In the genomic region with DNA sequence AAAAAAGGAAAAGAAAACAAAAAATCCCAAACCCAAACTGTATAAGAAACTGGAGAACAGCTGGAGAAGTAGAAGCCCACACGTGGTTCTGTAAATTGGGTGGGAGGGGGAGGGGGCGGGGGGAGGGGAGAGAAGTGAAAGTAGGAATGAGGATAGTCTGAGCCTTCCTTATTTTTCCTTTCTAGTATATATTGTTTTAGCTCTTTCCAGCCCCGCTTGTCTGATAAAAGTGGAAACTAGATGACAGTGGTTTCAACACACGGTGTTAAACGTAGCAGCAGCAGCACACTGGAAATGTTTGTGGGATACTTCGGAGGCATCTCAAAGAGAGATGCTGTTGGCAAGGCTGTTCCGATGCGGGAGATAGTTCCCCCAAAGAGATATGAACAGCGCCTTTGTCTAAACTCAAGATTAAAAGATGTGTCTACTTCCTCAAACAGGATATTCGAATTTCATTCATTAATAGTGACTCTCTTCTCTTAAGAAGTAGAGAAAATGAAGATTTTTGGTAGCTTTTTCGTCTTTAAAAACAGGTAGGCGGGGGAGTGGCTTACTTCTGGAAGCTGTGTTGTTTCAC, we compare ENCODE assay signal across 11 mouse cellular contexts.
A peak's percentile ranks its signal among the peaks of the same experiment; 100 is the strongest.
DNase-seq lines count a peak whose midpoint lies in the region; ATAC-seq and TF ChIP-seq lines count a peak whose summit lies in the region.
"Had no signal": no experiment of that assay in that cellular context is flagged by ENCODE, and none has a peak within 500 bp of the region (broad histone marks: within the 10 kb centered on the region; RNA-seq: fewer than 3 reads in every experiment).

No protein-coding gene starts in this region.

- peak overlapping the region; percentile 49 for H3K4me2 ChIP-seq in kidney, embryonic 15.5 days

- WGBS in kidney, embryonic 15.5 days, result 5% methylated on average over 12 of the region's 12 CpGs

- no peak overlapping the region for H3K9ac ChIP-seq in kidney, embryonic 15.5 days

- TF ChIP-seq CTCF in layer of hippocampus, adult 2 months (conservative IDR thresholded peaks at IDR 0.05), result no peak

- peaks cover 26% of the 10 kb centered on the region for H3K4me1 ChIP-seq in kidney, embryonic 15.5 days

- no peaks in the 10 kb centered on the region for H3K36me3 ChIP-seq in kidney, embryonic 15.5 days
- H3K36me3 ChIP-seq: G1E had no signal

- peaks cover 68% of the 10 kb centered on the region for H3K27me3 ChIP-seq in kidney, embryonic 15.5 days

- no peak overlapping the region for H3K27ac ChIP-seq in kidney, embryonic 15.5 days
- H3K27ac ChIP-seq in layer of hippocampus, adult 2 months, result no peak overlapping the region

- H3K4me3 ChIP-seq in kidney, embryonic 15.5 days (replicated peaks), result peak overlapping the region; percentile 24
- no peak overlapping the region for H3K4me3 ChIP-seq in layer of hippocampus, adult 2 months

- intact Hi-C loops in heart, postnatal 10 days (cut with DNase I), result loop anchor here (5.0 kb wide), 1 partner anchor 198 kb away; no protein-coding TSS in a partner anchor

- DNase-seq in kidney, postnatal 10 days, result no peak
- peak; percentile 13 to 16 for DNase-seq in heart, postnatal 10 days
- no peak for DNase-seq in layer of hippocampus, adult 2 months (ENCODE audit: low spot score in 2 of 2)
- DNase-seq in c-Kit-positive CD71-positive TER-119-positive erythroid progenitor cells, embryonic 14.5 days (ENCODE audit: low spot score), result no peak
- no peak for DNase-seq in adrenal gland, postnatal 25 days
- DNase-seq: cerebellum, adult 11 months; lung, adult 18-20 months had no signal

- ATAC-seq in kidney, embryonic 15.5 days (replicated peaks; ENCODE audit: low FRiP score), result no peak
- ATAC-seq in common myeloid progenitor, adult 5-6 weeks (replicated peaks; ENCODE audit: low read depth, poor library complexity, severe bottlenecking), result 0 out of 2 replicates have a peak, but pooled peaks have one; percentile 15
- peak; percentile 10; the same call in 1 of the 2 replicates for ATAC-seq in megakaryocyte progenitor cell, adult 5-6 weeks (replicated peaks; ENCODE audit: poor library complexity)

- H3K9me3 ChIP-seq in kidney, embryonic 15.5 days (replicated peaks), result no peaks in the 10 kb centered on the region
- H3K9me3 ChIP-seq: G1E had no signal

Comparison
In these comparisons a context has a peak if more than half of its experiments do, and no peak if none do; other contexts are left out.
1. DNase-seq: peak in heart, postnatal 10 days (2 of 2); none in kidney, postnatal 10 days (single experiment), layer of hippocampus, adult 2 months (0 of 2), c-Kit-positive CD71-positive TER-119-positive erythroid progenitor cells, embryonic 14.5 days (single experiment) and adrenal gland, postnatal 25 days (single experiment).